Comparison of ENCODE assay signal across 8 mouse cellular contexts in the genomic region with DNA sequence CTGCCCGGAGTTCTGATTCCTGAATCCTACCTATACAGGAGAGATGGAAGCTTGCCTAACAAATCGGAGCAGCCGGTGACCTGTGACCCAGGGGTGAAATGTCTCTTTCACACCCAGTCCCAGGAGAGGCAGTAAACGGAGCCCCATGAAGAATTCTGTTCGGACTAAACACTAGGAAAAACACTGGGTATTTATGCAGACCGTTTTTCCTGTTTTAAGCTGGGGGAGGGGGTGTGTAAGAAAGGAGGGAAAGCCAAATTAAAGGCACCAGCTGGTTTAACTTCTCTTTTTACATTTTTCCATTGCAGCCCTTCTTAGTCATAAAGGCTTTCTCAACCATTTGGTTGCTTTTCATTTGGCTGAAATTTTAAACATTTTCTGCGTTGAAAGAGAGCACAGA.
DNase-seq lines count a peak whose midpoint lies in the region; ATAC-seq and TF ChIP-seq lines count a peak whose summit lies in the region.

No protein-coding gene starts in this region.

- peak overlapping the region; percentile 84 for H3K27ac ChIP-seq in CH12.LX (ENCODE audit: insufficient read depth, low read depth)
- H3K27ac ChIP-seq in embryonic facial prominence, embryonic 14.5 days (replicated peaks; ENCODE audit: low read depth, low read length): peak overlapping the region; percentile 76
- peak overlapping the region; percentile 62 for H3K27ac ChIP-seq in kidney, embryonic 16.5 days (ENCODE audit: low read length)

- peak; percentile 96 for TF ChIP-seq EP300 in CH12.LX (IDR thresholded peaks at IDR 0.05; ENCODE audit: low read length)

- TF ChIP-seq RAD21 in CH12.LX (IDR thresholded peaks at IDR 0.05; ENCODE audit: low read depth, low read length): no peak; the same call in 1 of the 2 replicates

- H3K4me1 ChIP-seq in CH12.LX (ENCODE audit: control insufficient read depth in 1 of 2, insufficient read depth in 2 of 2): peaks cover 19 to 62% of the 10 kb centered on the region in 2 experiments
- peaks cover 30% of the 10 kb centered on the region for H3K4me1 ChIP-seq in embryonic facial prominence, embryonic 14.5 days (ENCODE audit: control insufficient read depth, insufficient read depth, low read length)
- H3K4me1 ChIP-seq in kidney, embryonic 16.5 days (ENCODE audit: insufficient read depth, low read length): peaks cover 29% of the 10 kb centered on the region

- H3K4me2 ChIP-seq in CH12.LX (ENCODE audit: insufficient read depth, low read depth, poor library complexity, severe bottlenecking): peak overlapping the region; percentile 72
- H3K4me2 ChIP-seq in embryonic facial prominence, embryonic 14.5 days (ENCODE audit: low read depth, low read length): peak overlapping the region; percentile 27
- H3K4me2 ChIP-seq in kidney, embryonic 16.5 days (replicated peaks; ENCODE audit: low read depth, low read length): peak overlapping the region; percentile 20; the same call in 1 of the 2 replicates

- peak overlapping the region; percentile 42; the same call in 1 of the 2 replicates for H3K9ac ChIP-seq in CH12.LX (ENCODE audit: insufficient read depth, low read depth)
- no peak overlapping the region for H3K9ac ChIP-seq in embryonic facial prominence, embryonic 14.5 days (ENCODE audit: low read depth, low read length)
- no peak overlapping the region for H3K9ac ChIP-seq in kidney, embryonic 16.5 days (replicated peaks; ENCODE audit: low read length)

- peak; percentile 34; the same call in 1 of the 2 replicates for TF ChIP-seq POLR2A in CH12.LX (IDR thresholded peaks at IDR 0.05; ENCODE audit: low read depth, low read length)

- TF ChIP-seq CTCF in CH12.LX (conservative IDR thresholded peaks at IDR 0.05 in 1 of 2, IDR thresholded peaks at IDR 0.05 in 1 of 2; ENCODE audit: low read depth in 2 of 2, low read length in 2 of 2): no peak

- no peak for ATAC-seq in embryonic facial prominence, embryonic 14.5 days (ENCODE audit: low read depth)
- 0 out of 2 replicates have a peak, but pooled peaks have one; percentile 36 for ATAC-seq in kidney, embryonic 16.5 days (ENCODE audit: low FRiP score, low TSS enrichment)
- ATAC-seq in activated CD4-positive, CD25-positive, alpha-beta regulatory T cell, adult 4 months: no peak

- no peaks in the 10 kb centered on the region for H3K36me3 ChIP-seq in CH12.LX (replicated peaks in 1 of 2; ENCODE audit: control insufficient read depth in 1 of 2, insufficient read depth in 1 of 2, low read length in 1 of 2)
- H3K36me3 ChIP-seq in embryonic facial prominence, embryonic 14.5 days (ENCODE audit: control insufficient read depth, insufficient read depth, low read length): no peaks in the 10 kb centered on the region
- no peaks in the 10 kb centered on the region for H3K36me3 ChIP-seq in kidney, embryonic 16.5 days (ENCODE audit: insufficient read depth, low read length)
- no peaks in the 10 kb centered on the region for H3K36me3 ChIP-seq in splenic B cell, adult 2 months (ENCODE audit: control insufficient read depth, insufficient read depth, low read length, poor library complexity, severe bottlenecking)

- 4% methylated on average over 7 of the region's 7 CpGs for WGBS in embryonic facial prominence, embryonic 14.5 days
- WGBS in kidney, embryonic 16.5 days: 6% methylated on average over 7 of the region's 7 CpGs

- H3K27me3 ChIP-seq in CH12.LX (replicated peaks): no peaks in the 10 kb centered on the region
- H3K27me3 ChIP-seq in embryonic facial prominence, embryonic 14.5 days (replicated peaks; ENCODE audit: control insufficient read depth, insufficient read depth, low read length): no peaks in the 10 kb centered on the region
- no peaks in the 10 kb centered on the region for H3K27me3 ChIP-seq in kidney, embryonic 16.5 days (ENCODE audit: insufficient read depth, low read length)
- no peaks in the 10 kb centered on the region for H3K27me3 ChIP-seq in splenic B cell, adult 2 months (ENCODE audit: control insufficient read depth, insufficient read depth, low read length, poor library complexity, severe bottlenecking)

- H3K79me2 ChIP-seq in CH12.LX (replicated peaks; ENCODE audit: control insufficient read depth, extremely low read depth, insufficient read depth, poor library complexity, severe bottlenecking): no peaks in the 10 kb centered on the region

- no peak overlapping the region for H3K4me3 ChIP-seq in CH12.LX (replicated peaks in 1 of 3; ENCODE audit: low read depth in 2 of 3, low read length in 2 of 3, poor library complexity in 1 of 3)
- H3K4me3 ChIP-seq in embryonic facial prominence, embryonic 14.5 days (ENCODE audit: low read depth, low read length): no peak overlapping the region
- no peak overlapping the region for H3K4me3 ChIP-seq in kidney, embryonic 16.5 days (ENCODE audit: low read length)

- DNase-seq in gastrocnemius, postnatal 10 days: peak; percentile 9
- no peak for DNase-seq in gastrocnemius, adult 8-10 months (ENCODE audit: low spot score in 2 of 2)
- peak; percentile 42 for DNase-seq in CH12.LX (ENCODE audit: extremely low read depth)
- peak; percentile 78 for DNase-seq in embryonic facial prominence, embryonic 14.5 days (ENCODE audit: low spot score)
- peak; percentile 36 for DNase-seq in splenic B cell, adult 2 months (ENCODE audit: low read depth, low spot score)
- no peak for DNase-seq in cerebellum, postnatal 10 days

- dilution Hi-C loops in CH12.LX (cut with MboI; ENCODE audit: extremely low pct_ligation_motif_present, extremely low pct_unique_long_range_greater_than_20kb, low sequenced_read_pairs): no loop called here

- in situ Hi-C loops in CH12.LX (cut with MboI; ENCODE audit: low pct_ligation_motif_present, low pct_unique_long_range_greater_than_20kb, low sequenced_read_pairs): no loop called here

- H3K9me3 ChIP-seq in CH12.LX (replicated peaks; ENCODE audit: low read length): no peaks in the 10 kb centered on the region
- no peaks in the 10 kb centered on the region for H3K9me3 ChIP-seq in embryonic facial prominence, embryonic 14.5 days (ENCODE audit: control insufficient read depth, low read length)
- no peaks in the 10 kb centered on the region for H3K9me3 ChIP-seq in kidney, embryonic 16.5 days (ENCODE audit: low read length)

TF ChIP-seq in CH12.LX, 34 proteins besides CTCF, POLR2A, EP300 and RAD21:
- TF ChIP-seq USF1 (IDR thresholded peaks at IDR 0.05; ENCODE audit: low read depth, low read length) (no peak), HCFC1 (IDR thresholded peaks at IDR 0.05; ENCODE audit: low read depth, low read length) (no peak), JUN (IDR thresholded peaks at IDR 0.05; ENCODE audit: insufficient read depth, low read depth, low read length) (peak; percentile 43; the same call in 1 of the 2 replicates), MAZ (IDR thresholded peaks at IDR 0.05; ENCODE audit: low read depth, low read length) (no peak), CHD2 (IDR thresholded peaks at IDR 0.05; ENCODE audit: low read length) (peak; percentile 91; the same call in 1 of the 2 replicates), PAX5 (IDR thresholded peaks at IDR 0.05; ENCODE audit: low read length) (no peak), MXI1 (IDR thresholded peaks at IDR 0.05; ENCODE audit: low read depth, low read length) (no peak), ZMIZ1 (IDR thresholded peaks at IDR 0.05; ENCODE audit: low read depth, low read length) (no peak), KAT2A (IDR thresholded peaks at IDR 0.05; ENCODE audit: insufficient replicate concordance, low read length) (no peak), USF2 (conservative IDR thresholded peaks at IDR 0.05; ENCODE audit: low read depth, low read length) (no peak), TBP (conservative IDR thresholded peaks at IDR 0.05; ENCODE audit: low read depth, low read length) (0 out of 2 replicates have a peak, but pooled peaks have one; percentile 51), ZC3H11A (IDR thresholded peaks at IDR 0.05; ENCODE audit: low read depth, low read length) (no peak), NELFE (IDR thresholded peaks at IDR 0.05; ENCODE audit: low read depth, low read length) (no peak), SMC3 (IDR thresholded peaks at IDR 0.05; ENCODE audit: low read depth, low read length) (no peak; the same call in 1 of the 2 replicates), ETS1 (conservative IDR thresholded peaks at IDR 0.05; ENCODE audit: low read depth, low read length) (peak; percentile 89), JUND (conservative IDR thresholded peaks at IDR 0.05; ENCODE audit: low read depth, low read length) (peak; percentile 61; the same call in 1 of the 2 replicates), UBTF (IDR thresholded peaks at IDR 0.05; ENCODE audit: low read depth, low read length) (no peak), POLR2AphosphoS2 (IDR thresholded peaks at IDR 0.05; ENCODE audit: low read depth, low read length) (no peak), MYC (IDR thresholded peaks at IDR 0.05; ENCODE audit: low read depth, low read length) (no peak), CHD1 (IDR thresholded peaks at IDR 0.05; ENCODE audit: low read depth, low read length) (no peak), MAFK (IDR thresholded peaks at IDR 0.05; ENCODE audit: insufficient replicate concordance, low read length) (0 out of 2 replicates have a peak, but pooled peaks have one; percentile 25), RCOR1 (conservative IDR thresholded peaks at IDR 0.05; ENCODE audit: low read depth, low read length) (no peak; the same call in none of the 2 replicates), ZNF384 (IDR thresholded peaks at IDR 0.05; ENCODE audit: low read depth, low read length) (peak; percentile 49; the same call in 1 of the 2 replicates), SIN3A (IDR thresholded peaks at IDR 0.05; ENCODE audit: low read length) (no peak; the same call in none of the 2 replicates), NRF1 (IDR thresholded peaks at IDR 0.05; ENCODE audit: low read depth, low read length) (no peak), E2F4 (IDR thresholded peaks at IDR 0.05; ENCODE audit: insufficient replicate concordance, low read depth, low read length) (no peak), TCF12 (IDR thresholded peaks at IDR 0.05; ENCODE audit: low read depth, low read length) (peak; percentile 87), ZKSCAN1 (IDR thresholded peaks at IDR 0.05; ENCODE audit: borderline replicate concordance, low read depth, low read length) (no peak), IRF4 (IDR thresholded peaks at IDR 0.05; ENCODE audit: low read depth, low read length) (peak; percentile 85), GABPA (IDR thresholded peaks at IDR 0.05; ENCODE audit: insufficient replicate concordance, low read depth, low read length) (no peak), MEF2A (IDR thresholded peaks at IDR 0.05; ENCODE audit: borderline replicate concordance, low read depth, low read length) (peak; percentile 71), MAX (IDR thresholded peaks at IDR 0.05; ENCODE audit: low read length) (no peak), ELF1 (IDR thresholded peaks at IDR 0.05; ENCODE audit: low read depth, low read length) (no peak), BHLHE40 (IDR thresholded peaks at IDR 0.05; ENCODE audit: low read depth, low read length) (peak; percentile 52; the same call in 1 of the 2 replicates)

Comparison
In these comparisons a context has a peak if more than half of its experiments do, and no peak if none do; other contexts are left out.
1. DNase-seq: peak in gastrocnemius, postnatal 10 days (single experiment), CH12.LX (single experiment), embryonic facial prominence, embryonic 14.5 days (single experiment) and splenic B cell, adult 2 months (single experiment); none in gastrocnemius, adult 8-10 months (0 of 2) and cerebellum, postnatal 10 days (0 of 2).
2. H3K4me2 ChIP-seq: peak in every context shown above with its lines; median percentile 72 in CH12.LX; 27 in embryonic facial prominence, embryonic 14.5 days; 20 in kidney, embryonic 16.5 days.
3. Peak in every context shown above with its lines, with median percentiles within 50 percentile points of each other: H3K27ac ChIP-seq.